Mouse (Mus musculus) forebrain, embryonic 13.5 days (tissue): ENCODE measurements around the gene Entr1. TPM values are rescaled to one million over a fixed set of nuclear protein-coding genes. Genes with fewer than 3 reads are reported as not detected.
A peak's percentile ranks its signal among the peaks of the same experiment; 100 is the strongest.

Experiments
- ATAC-seq: fragments of 200-750 bp; cut with Nextera tagmentation; 2 replicates; pipeline ENCODE4 v1.8.0; 2017
- H3K27ac ChIP-seq: fragments of 300-500 bp; sonication (generic); 2 replicates; pipeline ENCODE4 v1.5.1; 2015; ENCODE audit warnings: inconsistent platforms, mild to moderate bottlenecking, moderate library complexity
- H3K27me3 ChIP-seq: fragments of 300-500 bp; sonication (generic); 2 replicates; pipeline ENCODE4 v1.6.1; 2015; ENCODE audit warnings: mild to moderate bottlenecking, inconsistent platforms
- H3K36me3 ChIP-seq: fragments of 300-500 bp; sonication (generic); 2 replicates; pipeline ENCODE4 v1.6.1; 2015; ENCODE audit warnings: mild to moderate bottlenecking, inconsistent platforms; ENCODE audit not compliant: poor library complexity, severe bottlenecking
- H3K4me1 ChIP-seq: fragments of 300-500 bp; sonication (generic); 2 replicates; pipeline ENCODE4 v1.6.1; 2015; ENCODE audit warnings: inconsistent platforms
- H3K4me2 ChIP-seq: fragments of 300-500 bp; sonication (generic); 2 replicates; pipeline ENCODE4 v1.6.1; 2015; ENCODE audit warnings: inconsistent platforms, mild to moderate bottlenecking, moderate library complexity
- H3K4me3 ChIP-seq: fragments of 300-500 bp; sonication (generic); 2 replicates; pipeline ENCODE4 v1.5.1; 2015; ENCODE audit warnings: mild to moderate bottlenecking, inconsistent platforms
- H3K9ac ChIP-seq: fragments of 300-500 bp; sonication (generic); 2 replicates; pipeline ENCODE4 v1.6.1; 2015; ENCODE audit warnings: mild to moderate bottlenecking, inconsistent platforms
- H3K9me3 ChIP-seq: fragments of 300-500 bp; sonication (generic); replicated peaks from 2 replicates; pipeline ENCODE4 v1.6.1; 2016; ENCODE audit warnings: inconsistent platforms
- WGBS: fragments of 180-500 bp; shearing (Covaris S2); methylation state at CpG from one replicate; pipeline ENCODE4 v1.1.7; 2015; 5-methylcytosine and 5-hydroxymethylcytosine counted together
- polyA plus RNA-seq: library from polyadenylated mRNA; unstranded; fragments of >200 nt; fragmentation: Nextera tagmentation; extraction: Ambion mirVana; gene quantifications from 2 replicates; pipeline ENCODE4 v1.2.1, GENCODE M21; 2015

Gene Entr1
- polyA plus RNA-seq = 156 and 164 TPM in 2 replicates

DNA sequence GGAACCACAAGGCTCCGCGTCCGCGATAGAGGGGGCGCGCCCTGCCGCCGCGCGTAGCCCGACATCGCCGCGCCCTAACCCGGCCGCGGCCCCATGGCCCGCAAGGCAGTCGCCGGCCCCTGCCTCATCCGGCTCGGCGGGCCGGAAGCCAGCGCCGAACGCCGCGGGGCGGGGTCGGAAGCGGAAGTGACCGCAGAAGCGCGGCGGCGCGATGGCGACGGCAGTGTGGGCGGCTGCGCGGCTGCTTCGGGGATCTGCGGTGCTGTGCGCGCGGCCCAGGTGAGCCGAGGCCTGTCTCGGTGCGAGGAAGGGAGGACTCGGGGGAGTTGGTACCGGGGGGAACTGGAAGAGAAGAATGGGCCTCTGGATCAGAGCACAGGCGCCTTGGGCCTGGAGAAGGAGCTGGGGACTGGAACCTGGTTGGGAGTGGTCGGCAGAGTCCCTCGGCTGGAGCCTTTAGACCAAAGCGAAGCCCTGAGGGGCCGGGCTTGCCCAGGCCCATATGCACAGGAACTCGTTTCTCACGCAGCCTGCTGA, at the start of gene Entr1, which contains the start of gene Pmpca:
Gene Entr1 (minus strand): TSS at position 163 of the 537 bp plus-strand sequence.
Gene Pmpca (plus strand): TSS at position 186 of the 537 bp plus-strand sequence.
- ATAC-seq = peak; percentile 92

DNA sequence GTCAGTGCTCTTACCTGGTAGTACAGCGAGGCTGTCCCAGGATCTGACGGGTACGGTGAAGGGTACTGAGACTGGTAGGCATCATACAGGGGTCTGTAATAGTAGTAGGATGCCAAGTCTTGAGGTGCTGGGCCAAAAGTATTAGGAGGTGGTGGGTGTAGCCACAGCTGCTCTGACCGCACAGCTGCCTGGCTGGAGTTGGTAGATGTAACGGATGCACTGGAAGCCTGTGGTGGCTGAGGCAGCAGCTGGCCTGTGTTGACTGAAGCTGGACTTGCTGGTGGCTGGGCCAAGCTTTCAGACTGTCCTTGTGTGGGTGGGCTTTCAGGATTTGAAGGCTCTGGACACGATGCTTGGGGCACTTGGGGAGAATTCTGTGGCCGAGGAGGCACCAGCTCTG, 49.3 kb upstream of the Entr1 start:
- no peak for ATAC-seq
- Histone ChIP-seq H3K4me2 (no peak overlapping the region), H3K9me3 (no peaks in the 10 kb centered on the region), H3K9ac (0 out of 2 replicates have a peak overlapping the region, but pooled peaks have one; percentile 7), H3K27me3 (no peaks in the 10 kb centered on the region), H3K4me3 (no peak overlapping the region), H3K27ac (no peak overlapping the region), H3K36me3 (peaks cover 77% of the 10 kb centered on the region), H3K4me1 (peaks cover 29% of the 10 kb centered on the region)
- 91% methylated on average over 7 of the region's 7 CpGs for WGBS

More for the DNA sequence above, at the start of gene Entr1, which contains the start of gene Pmpca:
- Histone ChIP-seq H3K9ac (peak within 1 kb of the TSS; percentile 96), H3K36me3 (peaks cover 75% of the 10 kb centered on the region), H3K4me3 (peak within 1 kb of the TSS; percentile 95), H3K4me2 (peak within 1 kb of the TSS; percentile 99), H3K9me3 (no peaks in the 10 kb centered on the region), H3K4me1 (peaks cover 25% of the 10 kb centered on the region), H3K27me3 (no peaks in the 10 kb centered on the region), H3K27ac (peak within 1 kb of the TSS; percentile 59)
- under 1% methylated on average over 52 of the region's 60 CpGs for WGBS

DNA sequence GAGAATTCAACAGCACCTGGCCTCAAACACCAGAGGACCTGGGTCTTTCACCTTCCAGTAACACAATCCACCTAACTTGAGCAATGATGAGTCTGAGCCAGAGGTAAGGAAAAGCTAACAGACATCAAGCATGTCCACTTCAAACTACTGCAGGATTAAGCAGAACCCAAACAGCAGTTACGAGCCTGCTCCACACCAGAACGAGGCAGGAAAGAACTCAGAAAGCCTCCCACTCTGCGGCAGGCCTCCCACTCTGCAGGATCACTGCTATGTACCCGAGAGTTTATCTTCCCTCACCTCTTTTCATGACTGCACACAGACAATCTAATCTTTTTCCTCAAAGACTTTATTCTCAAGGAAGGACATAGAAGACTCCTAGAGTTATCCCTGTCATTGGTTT, 48.1 kb upstream of the Entr1 start:
- H3K9ac ChIP-seq = peak overlapping the region; percentile 44; the same call in 1 of the 2 replicates
- H3K4me1 ChIP-seq = peaks cover 18% of the 10 kb centered on the region
- peaks cover 88% of the 10 kb centered on the region for H3K36me3 ChIP-seq
- no peaks in the 10 kb centered on the region for H3K9me3 ChIP-seq
- ATAC-seq = no peak
- no peak overlapping the region for H3K27ac ChIP-seq
- no peaks in the 10 kb centered on the region for H3K27me3 ChIP-seq
- H3K4me2 ChIP-seq = no peak overlapping the region
- no peak overlapping the region for H3K4me3 ChIP-seq
- WGBS = 82% methylated on average over 4 of the region's 4 CpGs

DNA sequence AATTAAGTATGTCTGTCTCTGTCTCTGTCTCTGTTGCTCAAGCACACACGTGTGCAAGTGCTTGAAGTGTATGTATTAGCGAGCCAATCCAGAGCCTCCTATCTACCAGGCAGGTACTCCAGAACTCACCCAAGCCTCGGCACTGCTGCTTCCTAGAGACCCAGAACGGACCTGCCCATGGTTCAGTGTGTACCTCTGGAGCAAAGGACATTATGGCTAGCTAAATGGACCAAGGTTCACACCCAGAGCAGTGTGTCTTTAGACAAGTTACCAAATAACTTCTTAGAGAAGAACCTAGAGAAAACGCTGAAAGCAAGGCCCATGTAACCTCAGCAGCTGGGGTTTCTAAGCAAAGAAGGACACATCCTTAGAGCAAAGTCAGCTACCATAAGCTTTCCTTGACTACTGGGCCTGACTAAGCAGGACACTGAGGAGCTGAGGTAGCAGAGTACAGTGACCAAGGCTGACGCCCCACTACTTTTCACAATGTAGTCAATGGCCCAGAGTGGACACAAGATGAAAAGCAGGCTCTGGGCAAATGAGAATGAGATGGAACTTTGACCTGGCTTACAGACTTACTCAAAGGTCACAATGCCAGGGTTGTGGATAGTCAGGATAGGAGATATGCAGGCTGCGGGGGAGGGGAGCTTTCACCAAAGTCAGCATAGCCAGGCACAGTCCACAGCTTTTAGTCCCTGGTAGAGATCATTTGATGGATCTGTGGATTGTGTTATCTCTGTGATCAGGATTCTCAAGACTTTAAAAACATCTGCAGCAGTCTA, 45.9 kb upstream of the Entr1 start:
- ATAC-seq = no peak
- H3K4me2 ChIP-seq = no peak overlapping the region
- H3K9me3 ChIP-seq = no peaks in the 10 kb centered on the region
- H3K27me3 ChIP-seq = no peaks in the 10 kb centered on the region
- 95% methylated on average over 7 of the region's 7 CpGs for WGBS
- peaks cover 90% of the 10 kb centered on the region for H3K36me3 ChIP-seq
- no peak overlapping the region for H3K9ac ChIP-seq
- no peak overlapping the region for H3K4me3 ChIP-seq
- H3K27ac ChIP-seq = no peak overlapping the region
- H3K4me1 ChIP-seq = peaks cover 16% of the 10 kb centered on the region

DNA sequence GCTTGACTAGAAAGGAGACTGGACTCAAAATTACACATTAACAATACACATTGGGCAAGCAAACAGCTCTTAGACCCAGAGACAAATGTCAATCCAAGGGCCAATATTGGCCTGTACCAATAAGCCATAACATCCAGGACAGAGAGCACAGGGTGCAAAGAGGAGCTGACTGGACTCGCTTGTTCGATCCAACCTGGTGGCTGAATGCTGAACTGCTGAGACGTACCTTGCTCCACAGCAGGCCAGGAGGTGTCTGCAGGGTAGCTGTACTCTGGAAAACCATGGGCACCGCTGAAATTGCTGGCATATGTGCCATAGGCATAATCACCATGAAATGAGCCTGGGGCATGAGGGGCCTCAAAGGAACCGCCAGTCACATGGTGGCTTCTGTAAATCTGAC, 40.7 kb upstream of the Entr1 start:
- no peak for ATAC-seq
- Histone ChIP-seq H3K9ac (no peak overlapping the region), H3K27me3 (no peaks in the 10 kb centered on the region), H3K27ac (no peak overlapping the region), H3K4me3 (no peak overlapping the region), H3K4me1 (no peaks in the 10 kb centered on the region), H3K9me3 (no peaks in the 10 kb centered on the region), H3K4me2 (no peak overlapping the region), H3K36me3 (peaks cover 98% of the 10 kb centered on the region)
- 91% methylated on average over 5 of the region's 5 CpGs for WGBS

DNA sequence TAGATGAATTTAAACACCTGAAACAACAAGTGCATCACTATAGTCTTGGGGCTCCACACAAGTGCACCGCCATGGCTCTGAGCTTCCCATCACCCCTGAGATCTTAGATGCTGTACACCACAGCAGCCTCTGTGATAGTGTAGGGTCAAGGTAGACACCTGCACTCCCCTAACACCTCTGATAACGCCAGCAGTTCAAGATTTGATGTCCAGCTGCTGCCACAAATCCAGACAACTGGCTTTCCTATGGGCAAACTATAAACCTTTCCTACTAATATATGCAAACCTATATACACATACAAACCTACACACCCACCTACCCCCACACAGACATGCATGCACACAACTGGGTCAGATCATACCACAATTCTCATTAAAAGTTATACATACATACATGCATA, 35.4 kb upstream of the Entr1 start:
- H3K27me3 ChIP-seq = no peaks in the 10 kb centered on the region
- H3K36me3 ChIP-seq = peaks cover 99% of the 10 kb centered on the region
- no peak overlapping the region for H3K4me3 ChIP-seq
- no peak overlapping the region for H3K9ac ChIP-seq
- H3K9me3 ChIP-seq = no peaks in the 10 kb centered on the region
- no peak for ATAC-seq
- H3K27ac ChIP-seq = no peak overlapping the region
- no peaks in the 10 kb centered on the region for H3K4me1 ChIP-seq
- WGBS = 96% methylated on average over 2 of the region's 2 CpGs
- H3K4me2 ChIP-seq = no peak overlapping the region

DNA sequence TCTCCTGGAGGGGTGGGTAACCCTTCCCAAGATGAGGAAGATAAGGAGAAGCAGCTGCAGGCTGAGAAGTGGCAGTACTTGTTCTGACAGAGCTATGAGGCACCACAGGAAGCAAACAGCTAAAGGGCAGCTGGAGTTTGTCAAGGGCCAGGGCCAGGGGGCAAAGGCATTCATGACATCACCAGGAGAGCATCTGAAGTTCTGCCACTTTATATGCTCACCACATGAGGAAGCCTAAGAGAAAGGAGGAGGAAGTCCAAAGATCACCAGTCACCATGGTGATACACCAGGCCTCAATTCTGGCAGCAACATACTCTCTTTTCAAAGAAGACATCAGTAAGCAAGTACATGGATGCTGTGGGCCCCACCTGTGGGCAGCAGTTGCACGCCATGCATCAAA, 34.0 kb upstream of the Entr1 start:
- Histone ChIP-seq H3K27ac (no peak overlapping the region), H3K4me3 (no peak overlapping the region), H3K9ac (no peak overlapping the region), H3K9me3 (no peaks in the 10 kb centered on the region), H3K36me3 (peaks cover 94% of the 10 kb centered on the region), H3K4me1 (no peaks in the 10 kb centered on the region), H3K4me2 (no peak overlapping the region), H3K27me3 (no peaks in the 10 kb centered on the region)
- no peak for ATAC-seq
- WGBS = 85% methylated on average over 1 of the region's 1 CpGs

DNA sequence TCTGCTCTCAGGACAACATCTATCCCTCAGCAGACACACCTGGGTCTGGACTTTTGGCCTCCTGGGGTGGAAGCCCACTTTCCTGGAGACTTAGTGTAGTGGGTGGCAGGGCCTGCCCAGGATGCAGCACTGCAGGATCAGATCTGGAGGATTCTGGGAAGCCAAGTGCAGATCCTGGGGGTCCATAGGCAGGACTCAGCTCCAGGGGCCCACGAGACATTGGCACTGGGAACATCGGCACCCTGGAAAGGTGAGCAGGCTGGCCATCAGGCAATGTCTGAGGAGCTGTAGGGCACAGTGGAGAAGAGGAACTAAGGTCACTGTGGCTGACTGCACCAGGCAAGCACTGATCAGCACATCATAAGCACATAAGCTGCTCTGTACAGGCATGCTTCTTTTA, 32.9 kb upstream of the Entr1 start:
- H3K27ac ChIP-seq = no peak overlapping the region
- H3K27me3 ChIP-seq = no peaks in the 10 kb centered on the region
- H3K9me3 ChIP-seq = no peaks in the 10 kb centered on the region
- 95% methylated on average over 2 of the region's 2 CpGs for WGBS
- no peak overlapping the region for H3K4me2 ChIP-seq
- H3K4me1 ChIP-seq = no peaks in the 10 kb centered on the region
- peaks cover 94% of the 10 kb centered on the region for H3K36me3 ChIP-seq
- no peak overlapping the region for H3K9ac ChIP-seq
- ATAC-seq = no peak
- no peak overlapping the region for H3K4me3 ChIP-seq

DNA sequence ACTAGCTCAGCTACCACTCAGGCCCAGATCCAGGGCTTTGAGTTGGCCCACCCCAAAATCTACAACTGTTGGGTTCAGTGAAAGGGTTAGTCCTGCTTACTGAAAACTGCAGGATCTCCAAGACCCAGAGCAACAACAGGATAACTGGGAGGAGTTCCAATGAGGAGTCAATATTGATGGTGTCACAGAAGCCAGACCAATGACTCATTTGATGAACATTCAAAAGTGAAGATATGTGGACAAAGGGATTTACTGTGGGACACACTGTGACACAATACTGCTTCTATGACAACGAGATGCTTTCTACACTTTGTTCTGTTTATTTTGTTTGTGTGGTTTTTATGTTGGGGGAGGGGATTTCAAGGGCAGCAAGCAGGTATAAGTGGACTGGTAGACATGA, 29.0 kb upstream of the Entr1 start:
- Histone ChIP-seq H3K4me3 (no peak overlapping the region), H3K9ac (no peak overlapping the region), H3K4me2 (no peak overlapping the region), H3K4me1 (no peaks in the 10 kb centered on the region), H3K36me3 (peaks cover 96% of the 10 kb centered on the region), H3K27ac (no peak overlapping the region), H3K27me3 (no peaks in the 10 kb centered on the region), H3K9me3 (no peaks in the 10 kb centered on the region)
- 85% methylated on average over 1 of the region's 1 CpGs for WGBS
- ATAC-seq = no peak

DNA sequence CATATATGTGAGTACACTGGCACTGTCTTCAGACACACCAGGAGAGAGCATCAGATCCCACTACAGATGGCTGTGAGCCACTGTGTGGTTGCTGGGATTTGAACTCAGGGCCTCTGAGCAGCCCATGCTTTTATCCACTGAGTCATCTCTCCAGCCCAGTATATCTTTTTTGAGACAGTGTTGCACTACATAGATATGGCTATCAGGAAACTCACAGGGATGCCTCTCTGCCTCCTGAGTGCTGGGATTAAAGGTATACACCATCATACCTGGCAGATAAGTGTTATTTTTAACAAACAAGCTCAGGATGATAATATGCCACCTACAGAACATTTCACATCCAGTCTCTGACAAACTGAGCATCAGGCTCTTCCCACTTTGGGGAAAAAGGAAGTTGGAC, 27.9 kb upstream of the Entr1 start:
- peaks cover 94% of the 10 kb centered on the region for H3K36me3 ChIP-seq
- no peak overlapping the region for H3K4me2 ChIP-seq
- no peak overlapping the region for H3K27ac ChIP-seq
- no peak overlapping the region for H3K9ac ChIP-seq
- H3K4me3 ChIP-seq = no peak overlapping the region
- ATAC-seq = no peak
- H3K9me3 ChIP-seq = no peaks in the 10 kb centered on the region
- H3K27me3 ChIP-seq = no peaks in the 10 kb centered on the region
- H3K4me1 ChIP-seq = no peaks in the 10 kb centered on the region

DNA sequence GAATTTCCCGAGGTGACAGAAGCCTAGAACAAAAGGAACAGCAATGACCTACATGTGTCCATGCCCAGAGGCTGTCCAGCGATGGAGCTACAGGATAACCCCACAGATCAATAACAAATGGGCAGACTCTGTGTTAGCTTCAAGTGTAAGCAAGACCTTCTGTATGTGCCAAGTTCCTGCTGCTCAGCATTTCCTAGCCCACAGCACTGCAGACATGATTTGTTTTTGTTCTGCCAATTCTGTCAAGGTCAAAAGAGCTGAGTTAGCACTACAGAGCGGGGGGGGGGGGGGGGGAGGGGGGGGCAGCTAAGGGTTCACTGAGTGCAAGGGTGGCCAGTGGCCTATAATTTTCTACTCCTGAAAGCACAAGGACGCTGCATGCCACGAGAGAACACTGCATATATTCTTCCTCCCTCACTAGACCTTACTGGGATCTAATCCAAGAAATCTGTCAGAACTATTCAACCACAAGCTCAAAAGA, 21.9 kb upstream of the Entr1 start:
- Histone ChIP-seq H3K27ac (no peak overlapping the region), H3K9me3 (no peaks in the 10 kb centered on the region), H3K4me1 (peaks cover 30% of the 10 kb centered on the region), H3K36me3 (peaks cover 68% of the 10 kb centered on the region), H3K9ac (no peak overlapping the region), H3K4me3 (no peak overlapping the region), H3K4me2 (no peak overlapping the region), H3K27me3 (no peaks in the 10 kb centered on the region)
- no peak for ATAC-seq
- WGBS = 75% methylated on average over 4 of the region's 5 CpGs

DNA sequence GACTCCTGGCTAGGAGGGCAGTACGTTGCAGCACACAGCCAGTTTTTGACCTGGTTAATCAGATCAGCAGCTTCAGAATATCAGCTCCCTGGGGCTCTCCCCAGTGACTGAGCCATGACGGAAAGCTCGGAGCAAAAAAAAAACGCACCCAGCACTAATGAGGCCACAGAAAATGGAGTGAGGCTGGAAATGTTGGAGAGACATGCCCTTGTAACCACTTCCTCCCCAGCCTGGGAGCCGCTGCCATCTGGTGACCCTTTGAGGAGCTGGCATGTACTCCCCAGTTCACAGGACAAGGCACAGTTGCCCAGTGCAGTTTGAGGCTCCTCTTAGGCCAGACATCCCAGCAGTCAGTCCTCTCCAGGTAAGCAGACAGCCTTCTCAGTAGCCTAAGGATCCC, 21.0 kb upstream of the Entr1 start:
- H3K36me3 ChIP-seq = peaks cover 61% of the 10 kb centered on the region
- H3K27ac ChIP-seq = no peak overlapping the region
- no peaks in the 10 kb centered on the region for H3K9me3 ChIP-seq
- ATAC-seq = no peak
- H3K4me2 ChIP-seq = no peak overlapping the region
- 71% methylated on average over 5 of the region's 5 CpGs for WGBS
- H3K27me3 ChIP-seq = no peaks in the 10 kb centered on the region
- H3K4me3 ChIP-seq = no peak overlapping the region
- peaks cover 39% of the 10 kb centered on the region for H3K4me1 ChIP-seq
- H3K9ac ChIP-seq = no peak overlapping the region
